Mouse (Mus musculus) CH12.LX (cell line): Measurements from ENCODE around the gene Krtdap.
"Not testable (repeated sequence)": the region's sequence is repeated elsewhere in the genome, so short reads cannot be mapped to it uniquely, and the experiment has no call there.

Experiments used
- CHD2 ChIP-seq: IDR thresholded peaks from 2 replicates; pipeline ENCODE4 v1.6.1; 2011; ENCODE audit warnings: low read length, improper control_type of control experiment
- CTCF ChIP-seq, 2 experiments: IDR thresholded peaks in 1 of 2; conservative IDR thresholded peaks in 1 of 2; 2 replicates each; pipeline ENCODE4 v1.5.1; 2011 to 2012; ENCODE audit warnings: low read depth in 2 of 2, low read length in 2 of 2, improper control_type of control experiment in 1 of 2, inconsistent platforms in 1 of 2, mild to moderate bottlenecking in 1 of 2, moderate library complexity in 1 of 2
- HCFC1 ChIP-seq: IDR thresholded peaks from 2 replicates; pipeline ENCODE4 v1.6.1; 2012; ENCODE audit warnings: low read depth, mild to moderate bottlenecking, inconsistent platforms, low read length, improper control_type of control experiment
- MAFK ChIP-seq: IDR thresholded peaks from 2 replicates; pipeline ENCODE4 v1.6.1; 2011; ENCODE audit warnings: low read length, improper control_type of control experiment; ENCODE audit not compliant: insufficient replicate concordance
- MAZ ChIP-seq: IDR thresholded peaks from 2 replicates; pipeline ENCODE4 v1.6.1; 2012; ENCODE audit warnings: low read depth, mild to moderate bottlenecking, inconsistent platforms, low read length, improper control_type of control experiment, moderate library complexity
- MEF2A ChIP-seq: IDR thresholded peaks from 2 replicates; pipeline ENCODE4 v1.6.1; 2014; ENCODE audit warnings: low read depth, mild to moderate bottlenecking, inconsistent platforms, low read length, improper control_type of control experiment, borderline replicate concordance
- POLR2A ChIP-seq: IDR thresholded peaks from 2 replicates; pipeline ENCODE4 v1.6.1; 2011; ENCODE audit warnings: low read depth, mild to moderate bottlenecking, improper control_type of control experiment, low read length
- RAD21 ChIP-seq: IDR thresholded peaks from 2 replicates; pipeline ENCODE4 v1.6.1; 2011; ENCODE audit warnings: low read depth, mild to moderate bottlenecking, low read length, improper control_type of control experiment, moderate library complexity
- TBP ChIP-seq: conservative IDR thresholded peaks from 2 replicates; pipeline ENCODE4 v1.6.1; 2011; ENCODE audit warnings: low read depth, low read length, improper control_type of control experiment
- TCF12 ChIP-seq: IDR thresholded peaks from 2 replicates; pipeline ENCODE4 v1.6.1; 2014; ENCODE audit warnings: low read depth, mild to moderate bottlenecking, inconsistent platforms, low read length, improper control_type of control experiment
- ZMIZ1 ChIP-seq: IDR thresholded peaks from 2 replicates; pipeline ENCODE4 v1.6.1; 2012; ENCODE audit warnings: low read depth, mild to moderate bottlenecking, inconsistent platforms, low read length, improper control_type of control experiment

GRCm38 (mm10) chr7:30743617-30744016 lies 44.1 kb upstream of the Krtdap start, which contains the start of gene Gapdhs:
- not testable (repeated sequence) for TF ChIP-seq CTCF (conservative IDR thresholded peaks at IDR 0.05 in 1 of 2, IDR thresholded peaks at IDR 0.05 in 1 of 2; ENCODE audit: low read depth in 2 of 2, low read length in 2 of 2); CHD2; MAFK; ZMIZ1; RAD21; MAZ; HCFC1; POLR2A; TBP; TCF12; MEF2A
